In the genomic region with DNA sequence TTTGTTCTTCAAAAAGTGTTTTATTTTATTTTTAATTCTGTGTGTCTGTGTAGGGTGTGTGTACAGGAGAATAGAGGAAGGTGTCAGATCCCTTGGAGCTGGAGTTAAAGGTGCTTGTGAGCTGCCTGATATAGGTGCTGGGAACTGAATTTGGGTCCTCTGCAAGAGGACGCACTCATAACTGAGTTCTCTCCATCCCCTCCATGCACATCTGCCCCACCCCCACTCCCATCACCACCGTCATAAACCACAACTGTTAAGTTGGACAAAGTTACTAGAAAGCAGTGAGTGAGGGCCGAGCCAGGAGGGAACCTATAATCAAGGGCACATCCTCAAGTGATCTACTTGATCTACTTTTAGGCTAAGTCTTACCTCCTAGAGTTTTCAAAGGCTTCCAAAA, we compare ENCODE assay signal across 19 mouse cellular contexts. TPM values are rescaled to one million over a fixed set of nuclear protein-coding genes. Genes with fewer than 3 reads are reported as not detected.
DNase-seq lines count a peak whose midpoint lies in the region; ATAC-seq lines count a peak whose summit lies in the region.
"Had no signal": no experiment of that assay in that cellular context is flagged by ENCODE, and none has a peak within 500 bp of the region (broad histone marks: within the 10 kb centered on the region; RNA-seq: fewer than 3 reads in every experiment).

No protein-coding gene starts in this region.

- peaks cover 2% of the 10 kb centered on the region; the same call in 1 of the 2 replicates for H3K4me1 ChIP-seq in midbrain, embryonic 11.5 days (ENCODE audit: control insufficient read depth, insufficient read depth, low read length)
- H3K4me1 ChIP-seq in midbrain, embryonic 14.5 days (ENCODE audit: control insufficient read depth, insufficient read depth, low read length), result no peaks in the 10 kb centered on the region

- H3K27me3 ChIP-seq in midbrain, embryonic 11.5 days (ENCODE audit: control insufficient read depth, insufficient read depth, low read length), result no peaks in the 10 kb centered on the region
- H3K27me3 ChIP-seq in midbrain, embryonic 14.5 days (ENCODE audit: control insufficient read depth, insufficient read depth, low read length), result no peaks in the 10 kb centered on the region
- H3K27me3 ChIP-seq: CH12.LX, Patski had no signal

- H3K36me3 ChIP-seq in midbrain, embryonic 11.5 days (ENCODE audit: control insufficient read depth, insufficient read depth, low read length), result peaks cover 12% of the 10 kb centered on the region; the same call in 1 of the 2 replicates
- H3K36me3 ChIP-seq in midbrain, embryonic 14.5 days (ENCODE audit: control insufficient read depth, insufficient read depth, low read length), result peaks cover 68% of the 10 kb centered on the region
- H3K36me3 ChIP-seq: G1E had no signal

- no peaks in the 10 kb centered on the region for H3K9me3 ChIP-seq in midbrain, embryonic 11.5 days (ENCODE audit: control insufficient read depth, low read length)
- no peaks in the 10 kb centered on the region for H3K9me3 ChIP-seq in midbrain, embryonic 14.5 days (ENCODE audit: control insufficient read depth, low read length)
- H3K9me3 ChIP-seq: G1E had no signal

- peak; percentile 77 for DNase-seq in heart, adult 11 months
- no peak for DNase-seq in heart, adult 9 months (ENCODE audit: low spot score in 2 of 2)
- DNase-seq in midbrain, embryonic 11.5 days (ENCODE audit: low spot score, missing footprints), result peak; percentile 61
- DNase-seq in midbrain, embryonic 14.5 days, result no peak
- DNase-seq: adrenal gland, adult 2 months; adrenal gland, adult 8-10 months; adrenal gland, postnatal 10 days; adrenal gland, postnatal 14 days; adrenal gland, postnatal 25 days; adrenal gland, postnatal 36 days; B cell, adult 2 months; cerebellum, adult 11 months; cerebellum, adult 11-12 months; cerebellum, adult 18-20 months had no signal

- no peak overlapping the region for H3K9ac ChIP-seq in midbrain, embryonic 11.5 days (ENCODE audit: low read length)
- H3K9ac ChIP-seq in midbrain, embryonic 14.5 days (replicated peaks; ENCODE audit: low read length), result no peak overlapping the region

- ATAC-seq in midbrain, embryonic 11.5 days (ENCODE audit: low FRiP score), result no peak
- ATAC-seq in midbrain, embryonic 14.5 days (ENCODE audit: low FRiP score, low TSS enrichment), result no peak
- ATAC-seq: activated CD4-positive, CD25-positive, alpha-beta regulatory T cell, adult 4 months; CD4-positive, CD25-positive, alpha-beta regulatory T cell, adult 4 months; Patski had no signal

- WGBS in midbrain, embryonic 11.5 days, result 90% methylated on average over 3 of the region's 3 CpGs
- 95% methylated on average over 3 of the region's 3 CpGs for WGBS in midbrain, embryonic 14.5 days

- H3K4me2 ChIP-seq in midbrain, embryonic 11.5 days, result no peak overlapping the region
- no peak overlapping the region for H3K4me2 ChIP-seq in midbrain, embryonic 14.5 days (ENCODE audit: low read length)

- no peak overlapping the region for H3K27ac ChIP-seq in midbrain, embryonic 11.5 days (ENCODE audit: low read depth, low read length)
- H3K27ac ChIP-seq in midbrain, embryonic 14.5 days (replicated peaks; ENCODE audit: low read depth, low read length), result no peak overlapping the region

- no peak overlapping the region for H3K4me3 ChIP-seq in midbrain, embryonic 11.5 days (ENCODE audit: low read depth, low read length)
- H3K4me3 ChIP-seq in midbrain, embryonic 14.5 days (replicated peaks; ENCODE audit: low read depth, low read length), result no peak overlapping the region

RNA-seq across cellular contexts. Expression of a gene that starts 11.1 kb away (rescaled TPM):
- polyA plus RNA-seq in midbrain, embryonic 11.5 days (2014; fragmentation: Nextera tagmentation; extraction: Ambion mirVana), result 4.2 and 4.4 TPM in 2 replicates
- polyA plus RNA-seq in midbrain, embryonic 14.5 days (2014; fragmentation: Nextera tagmentation; extraction: Ambion mirVana), result 5.0 and 5.9 TPM in 2 replicates
- polyA plus RNA-seq: activated CD4-positive, CD25-positive, alpha-beta regulatory T cell, adult 4 months; CD4-positive, CD25-positive, alpha-beta regulatory T cell, adult 4 months; G1E had no signal

RNA-seq across cellular contexts. Expression of a gene that starts 46.6 kb away (rescaled TPM):
- 4.0 and 4.7 TPM in 2 replicates for polyA plus RNA-seq in midbrain, embryonic 11.5 days (2014; fragmentation: Nextera tagmentation; extraction: Ambion mirVana)
- 12.5 and 12.8 TPM in 2 replicates for polyA plus RNA-seq in midbrain, embryonic 14.5 days (2014; fragmentation: Nextera tagmentation; extraction: Ambion mirVana)
- polyA plus RNA-seq: activated CD4-positive, CD25-positive, alpha-beta regulatory T cell, adult 4 months; CD4-positive, CD25-positive, alpha-beta regulatory T cell, adult 4 months; G1E had no signal

RNA-seq across cellular contexts. Expression of a gene that starts 54.9 kb away (rescaled TPM):
- 0.31 and 0.77 TPM in 2 replicates for polyA plus RNA-seq in midbrain, embryonic 11.5 days (2014; fragmentation: Nextera tagmentation; extraction: Ambion mirVana)
- 1.3 and 1.6 TPM in 2 replicates for polyA plus RNA-seq in midbrain, embryonic 14.5 days (2014; fragmentation: Nextera tagmentation; extraction: Ambion mirVana)
- polyA plus RNA-seq: activated CD4-positive, CD25-positive, alpha-beta regulatory T cell, adult 4 months; CD4-positive, CD25-positive, alpha-beta regulatory T cell, adult 4 months; G1E had no signal

RNA-seq across cellular contexts. Expression of a gene that starts 55.0 kb away (rescaled TPM):
- 38.1 and 41.2 TPM in 2 replicates for polyA plus RNA-seq in midbrain, embryonic 11.5 days (2014; fragmentation: Nextera tagmentation; extraction: Ambion mirVana)
- polyA plus RNA-seq in midbrain, embryonic 14.5 days (2014; fragmentation: Nextera tagmentation; extraction: Ambion mirVana), result 23.0 and 30.1 TPM in 2 replicates
- polyA plus RNA-seq: G1E had no signal

Comparison
In these comparisons a context has a peak if more than half of its experiments do, and no peak if none do; other contexts are left out.
1. DNase-seq: peak in heart, adult 11 months (single experiment) and midbrain, embryonic 11.5 days (single experiment); none in heart, adult 9 months (0 of 2) and midbrain, embryonic 14.5 days (single experiment).